8 mouse cellular contexts compared by ENCODE assay signal in the genomic region with DNA sequence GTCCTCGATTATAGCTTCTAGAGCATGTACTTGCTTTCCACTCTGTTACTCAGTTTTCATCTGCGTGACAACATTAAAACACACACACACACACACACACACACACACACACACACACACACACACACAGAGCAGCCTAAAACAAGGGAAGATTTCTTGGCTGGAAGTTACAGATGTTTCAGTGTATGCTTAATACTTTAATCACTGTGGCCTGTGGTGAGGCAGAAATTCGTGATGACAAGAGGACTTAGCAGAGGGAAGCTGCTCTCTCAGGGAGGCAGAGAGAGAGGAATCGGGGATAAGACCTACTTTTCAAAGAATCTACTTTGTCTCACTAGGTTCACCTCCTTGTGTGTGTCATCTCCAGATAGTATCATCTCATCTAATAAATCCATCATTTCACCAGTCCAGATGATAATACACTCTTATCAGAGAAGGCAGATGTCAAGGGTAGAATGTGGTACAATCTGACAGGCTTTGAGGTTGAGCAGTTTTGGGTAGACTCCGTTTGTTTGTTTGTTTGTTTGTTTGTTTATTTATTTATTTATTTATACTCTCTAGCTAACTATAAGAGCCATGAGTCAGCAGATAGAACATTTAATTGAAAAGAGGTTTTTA. TPM values are rescaled to one million over a fixed set of nuclear protein-coding genes. Genes with fewer than 3 reads are reported as not detected.
DNase-seq lines count a peak whose midpoint lies in the region; ATAC-seq lines count a peak whose summit lies in the region.

No protein-coding gene starts in this region.

- peak overlapping the region; percentile 95; the same call in 1 of the 2 replicates for H3K27ac ChIP-seq in heart, embryonic 13.5 days (replicated peaks)

- H3K4me1 ChIP-seq in heart, embryonic 13.5 days = peaks cover 37% of the 10 kb centered on the region

- no peak for DNase-seq in heart, postnatal 14 days
- DNase-seq in MN1 (ENCODE audit: low spot score) = peak; percentile 33
- peak; percentile 17 to 25 for DNase-seq in heart, postnatal 10 days
- no peak for DNase-seq in frontal cortex, postnatal 36 days (ENCODE audit: low spot score in 2 of 2)
- no peak for DNase-seq in right cerebral cortex, postnatal 4 days
- DNase-seq in adrenal gland, postnatal 4 days (ENCODE audit: low spot score in 2 of 2) = no peak

- peak overlapping the region; percentile 92 for H3K4me3 ChIP-seq in heart, embryonic 13.5 days

- peak overlapping the region; percentile 80 for H3K4me2 ChIP-seq in heart, embryonic 13.5 days

- no peaks in the 10 kb centered on the region for H3K9me3 ChIP-seq in heart, embryonic 13.5 days

- intact Hi-C loops in heart, postnatal 14 days (cut with DNase I) = loop anchor here (2.0 to 10.0 kb wide), 4 partner anchors 117 to 255 kb away; a partner anchor contains a TSS
- intact Hi-C loops in heart, postnatal 10 days (cut with DNase I) = loop anchor here (2.0 to 5.0 kb wide), 5 partner anchors 51 to 257 kb away; a partner anchor contains a TSS

- WGBS in heart, embryonic 13.5 days = 43% methylated on average over 5 of the region's 5 CpGs

- no peak for ATAC-seq in heart, embryonic 13.5 days (ENCODE audit: extremely low read depth, insufficient number of reproducible peaks, low FRiP score, low TSS enrichment)
- ATAC-seq in megakaryocyte progenitor cell, adult 5-6 weeks (replicated peaks; ENCODE audit: poor library complexity) = 0 out of 2 replicates have a peak, but pooled peaks have one; percentile 12

- peak overlapping the region; percentile 94 for H3K9ac ChIP-seq in heart, embryonic 13.5 days

- H3K36me3 ChIP-seq in heart, embryonic 13.5 days = no peaks in the 10 kb centered on the region

- no peaks in the 10 kb centered on the region for H3K27me3 ChIP-seq in heart, embryonic 13.5 days (replicated peaks)

RNA-seq across cellular contexts. Expression of a gene that starts 1.2 kb away (rescaled TPM):
- 14.9 and 16.3 TPM in 2 replicates for polyA plus RNA-seq in heart, embryonic 13.5 days (2015; fragmentation: Nextera tagmentation; extraction: Ambion mirVana)
- 100 to 1,000 TPM; 171 to 181 TPM for total RNA-seq in heart, postnatal 14 days (2021)
- total RNA-seq in heart, postnatal 10 days (2021) = 100 to 1,000 TPM; 176 to 191 TPM
- total RNA-seq in megakaryocyte progenitor cell, adult 5-6 weeks (2015) = 22.6 and 22.8 TPM in 2 replicates
- total RNA-seq in megakaryocyte progenitor cell, adult 5-6 weeks (2017) = 21.8 and 26.6 TPM in 2 replicates
- 100 to 1,000 TPM; 109 to 116 TPM for total RNA-seq in adrenal gland, postnatal 4 days (2021)

Comparison
In these comparisons a context has a peak if more than half of its experiments do, and no peak if none do; other contexts are left out.
1. DNase-seq: peak in MN1 (single experiment) and heart, postnatal 10 days (2 of 2); none in heart, postnatal 14 days (0 of 2), frontal cortex, postnatal 36 days (0 of 2), right cerebral cortex, postnatal 4 days (single experiment) and adrenal gland, postnatal 4 days (0 of 2).